Mouse (Mus musculus): ENCODE results near the gene Ildr1.

Gene Ildr1

GRCm38 (mm10) chr16:36697331-36697730, 3.6 kb downstream of the Ildr1 start:
- in situ Hi-C loops (cut with MboI; ENCODE audit: low sequenced_read_pairs), result no loop called here

GRCm38 (mm10) chr16:36700484-36700883, 6.7 kb downstream of the Ildr1 start:
- in situ Hi-C loops (cut with MboI; ENCODE audit: low sequenced_read_pairs), result no loop called here

GRCm38 (mm10) chr16:36707702-36708423, 14.1 kb downstream of the Ildr1 start:
- in situ Hi-C loops (cut with MboI; ENCODE audit: low sequenced_read_pairs), result no loop called here

- in situ Hi-C loops (cut with MboI; ENCODE audit: low sequenced_read_pairs), result no loop called here
These were observed 15.0 kb downstream of the Ildr1 start for GRCm38 (mm10) chr16:36708751-36709150.

GRCm38 (mm10) chr16:36709405-36709804, 15.6 kb downstream of the Ildr1 start:
- in situ Hi-C loops (cut with MboI; ENCODE audit: low sequenced_read_pairs), result no loop called here

GRCm38 (mm10) chr16:36710794-36711193, 17.0 kb downstream of the Ildr1 start:
- in situ Hi-C loops (cut with MboI; ENCODE audit: low sequenced_read_pairs), result no loop called here

- in situ Hi-C loops (cut with MboI; ENCODE audit: low sequenced_read_pairs), result no loop called here
These were observed 18.0 kb downstream of the Ildr1 start for GRCm38 (mm10) chr16:36711760-36712159.

GRCm38 (mm10) chr16:36717481-36717880, 23.7 kb downstream of the Ildr1 start:
- in situ Hi-C loops (cut with MboI; ENCODE audit: low sequenced_read_pairs), result no loop called here

- in situ Hi-C loops (cut with MboI; ENCODE audit: low sequenced_read_pairs), result no loop called here
These were observed 24.9 kb downstream of the Ildr1 start for GRCm38 (mm10) chr16:36718637-36719036.

GRCm38 (mm10) chr16:36720194-36721055, 26.6 kb downstream of the Ildr1 start:
- in situ Hi-C loops (cut with MboI; ENCODE audit: low sequenced_read_pairs), result loop anchor here (10.0 kb wide), 1 partner anchor 246 kb away; no protein-coding TSS in a partner anchor

- in situ Hi-C loops (cut with MboI; ENCODE audit: low sequenced_read_pairs), result loop anchor here (10.0 kb wide), 1 partner anchor 248 kb away; no protein-coding TSS in a partner anchor
These were observed 29.0 kb downstream of the Ildr1 start for GRCm38 (mm10) chr16:36722739-36723138.

- in situ Hi-C loops (cut with MboI; ENCODE audit: low sequenced_read_pairs), result loop anchor here (10.0 kb wide), 1 partner anchor 249 kb away; no protein-coding TSS in a partner anchor
These were observed 30.2 kb downstream of the Ildr1 start for GRCm38 (mm10) chr16:36723880-36724443.

GRCm38 (mm10) chr16:36728959-36729358, 35.2 kb downstream of the Ildr1 start:
- in situ Hi-C loops (cut with MboI; ENCODE audit: low sequenced_read_pairs), result loop anchor here (5.0 to 10.0 kb wide), 2 partner anchors 83 to 254 kb away; no protein-coding TSS in a partner anchor

- in situ Hi-C loops (cut with MboI; ENCODE audit: low sequenced_read_pairs), result no loop called here
These were observed 38.8 kb downstream of the Ildr1 start for GRCm38 (mm10) chr16:36732572-36732971.

- in situ Hi-C loops (cut with MboI; ENCODE audit: low sequenced_read_pairs), result no loop called here
These were observed 40.0 kb downstream of the Ildr1 start for GRCm38 (mm10) chr16:36733827-36734226.

GRCm38 (mm10) chr16:36735421-36735820, 41.6 kb downstream of the Ildr1 start:
- in situ Hi-C loops (cut with MboI; ENCODE audit: low sequenced_read_pairs), result no loop called here

GRCm38 (mm10) chr16:36739404-36739930, 45.7 kb downstream of the Ildr1 start:
- in situ Hi-C loops (cut with MboI; ENCODE audit: low sequenced_read_pairs), result no loop called here

- in situ Hi-C loops (cut with MboI; ENCODE audit: low sequenced_read_pairs), result no loop called here
These were observed 49.8 kb downstream of the Ildr1 start for GRCm38 (mm10) chr16:36743580-36743979.

- in situ Hi-C loops (cut with MboI; ENCODE audit: low sequenced_read_pairs), result no loop called here
These were observed 53.3 kb downstream of the Ildr1 start for GRCm38 (mm10) chr16:36747068-36747467.

- in situ Hi-C loops (cut with MboI; ENCODE audit: low sequenced_read_pairs), result no loop called here
These were observed 54.0 kb downstream of the Ildr1 start for GRCm38 (mm10) chr16:36747767-36748166.

GRCm38 (mm10) chr16:36751979-36752378, 58.2 kb downstream of the Ildr1 start:
- in situ Hi-C loops (cut with MboI; ENCODE audit: low sequenced_read_pairs), result no loop called here
